Mouse (Mus musculus) embryonic facial prominence, embryonic 12.5 days (tissue): Measurements from ENCODE around the gene Gpat2. TPM values are rescaled to one million over a fixed set of nuclear protein-coding genes. Genes with fewer than 3 reads are reported as not detected.

Experiments used
- ATAC-seq: fragments of 200-750 bp; cut with Nextera tagmentation; 2 replicates; pipeline ENCODE4 v1.8.0; 2017; ENCODE audit not compliant: insufficient number of reproducible peaks, insufficient read depth, low FRiP score, low TSS enrichment
- H3K27ac ChIP-seq: fragments of 300-500 bp; sonication (generic); 2 replicates; pipeline ENCODE4 v1.5.1; 2016; ENCODE audit warnings: mild to moderate bottlenecking
- H3K27me3 ChIP-seq: fragments of 300-500 bp; sonication (generic); 2 replicates; pipeline ENCODE4 v1.6.1; 2016; ENCODE audit warnings: mild to moderate bottlenecking, moderate library complexity
- H3K36me3 ChIP-seq: fragments of 300-500 bp; sonication (generic); 2 replicates; pipeline ENCODE4 v1.6.1; 2016; ENCODE audit warnings: mild to moderate bottlenecking
- H3K4me1 ChIP-seq: fragments of 300-500 bp; sonication (generic); 2 replicates; pipeline ENCODE4 v1.6.1; 2016
- H3K4me2 ChIP-seq: fragments of 300-500 bp; sonication (generic); replicated peaks from 2 replicates; pipeline ENCODE4 v1.6.1; 2016; ENCODE audit warnings: mild to moderate bottlenecking, moderate library complexity
- H3K4me3 ChIP-seq: fragments of 300-500 bp; sonication (generic); 2 replicates; pipeline ENCODE4 v1.5.1; 2016; ENCODE audit warnings: mild to moderate bottlenecking
- H3K9ac ChIP-seq: fragments of 300-500 bp; sonication (generic); 2 replicates; pipeline ENCODE4 v1.6.1; 2016; ENCODE audit warnings: mild to moderate bottlenecking, moderate library complexity
- H3K9me3 ChIP-seq: fragments of 300-500 bp; sonication (generic); 2 replicates; pipeline ENCODE4 v1.6.1; 2016; ENCODE audit warnings: mild to moderate bottlenecking, moderate library complexity
- WGBS: fragments of 180-500 bp; shearing (Covaris S2); methylation state at CpG from one replicate; pipeline ENCODE4 v1.1.7; 2016; 5-methylcytosine and 5-hydroxymethylcytosine counted together
- polyA plus RNA-seq: library from polyadenylated mRNA; unstranded; fragments of >200 nt; fragmentation: Nextera tagmentation; extraction: Ambion mirVana; gene quantifications from 2 replicates; pipeline ENCODE4 v1.2.1, GENCODE M21; 2016

Gpat2 gene
- polyA plus RNA-seq, 1 experiment from 2014 or later: 0.22 TPM

GRCm38 (mm10) chr2:127446847-127447246 is 21.8 kb downstream of the Gpat2 start:
- Histone ChIP-seq H3K36me3 (no peaks in the 10 kb centered on the region), H3K9me3 (no peaks in the 10 kb centered on the region), H3K9ac (no peak overlapping the region), H3K4me1 (peaks cover 10% of the 10 kb centered on the region), H3K27ac (no peak overlapping the region), H3K4me3 (no peak overlapping the region), H3K4me2 (no peak overlapping the region), H3K27me3 (peaks cover 3% of the 10 kb centered on the region; the same call in 1 of the 2 replicates)
- no peak for ATAC-seq
- 46% methylated on average over 3 of the region's 3 CpGs for WGBS

- no peak overlapping the region for H3K9ac ChIP-seq
Measured at GRCm38 (mm10) chr2:127449691-127450090, 24.7 kb downstream of the Gpat2 start.

GRCm38 (mm10) chr2:127451748-127452147 is 26.7 kb downstream of the Gpat2 start:
- 55% methylated on average over 6 of the region's 6 CpGs for WGBS
- no peak overlapping the region for H3K9ac ChIP-seq
- no peak overlapping the region for H3K4me3 ChIP-seq
- H3K9me3 ChIP-seq: no peaks in the 10 kb centered on the region
- 0 out of 2 replicates have a peak, but pooled peaks cover 3% of the 10 kb centered on the region for H3K4me1 ChIP-seq
- H3K27me3 ChIP-seq: peaks cover 3% of the 10 kb centered on the region; the same call in 1 of the 2 replicates
- no peak for ATAC-seq
- H3K36me3 ChIP-seq: no peaks in the 10 kb centered on the region
- H3K4me2 ChIP-seq: no peak overlapping the region
- H3K27ac ChIP-seq: no peak overlapping the region

More at GRCm38 (mm10) chr2:127449691-127450090, 24.7 kb downstream of the Gpat2 start:
- ATAC-seq: no peak
- Histone ChIP-seq H3K4me2 (no peak overlapping the region), H3K27me3 (peaks cover 3% of the 10 kb centered on the region; the same call in 1 of the 2 replicates), H3K36me3 (no peaks in the 10 kb centered on the region), H3K9me3 (no peaks in the 10 kb centered on the region), H3K4me1 (0 out of 2 replicates have a peak, but pooled peaks cover 3% of the 10 kb centered on the region), H3K27ac (no peak overlapping the region), H3K4me3 (no peak overlapping the region)
- WGBS: 36% methylated on average over 7 of the region's 7 CpGs

GRCm38 (mm10) chr2:127453141-127453540 is 28.1 kb downstream of the Gpat2 start:
- no peak for ATAC-seq
- 0 out of 2 replicates have a peak, but pooled peaks cover 3% of the 10 kb centered on the region for H3K4me1 ChIP-seq
- no peak overlapping the region for H3K4me2 ChIP-seq
- H3K4me3 ChIP-seq: no peak overlapping the region
- 83% methylated on average over 9 of the region's 9 CpGs for WGBS
- H3K36me3 ChIP-seq: no peaks in the 10 kb centered on the region
- H3K9ac ChIP-seq: no peak overlapping the region
- no peak overlapping the region for H3K27ac ChIP-seq
- H3K27me3 ChIP-seq: peaks cover 3% of the 10 kb centered on the region; the same call in 1 of the 2 replicates
- H3K9me3 ChIP-seq: no peaks in the 10 kb centered on the region

GRCm38 (mm10) chr2:127453764-127454163 is 28.8 kb downstream of the Gpat2 start:
- ATAC-seq: no peak
- H3K27me3 ChIP-seq: peaks cover 3% of the 10 kb centered on the region; the same call in 1 of the 2 replicates
- no peaks in the 10 kb centered on the region for H3K36me3 ChIP-seq
- 3% methylated on average over 5 of the region's 5 CpGs for WGBS
- H3K4me2 ChIP-seq: no peak overlapping the region
- H3K9me3 ChIP-seq: no peaks in the 10 kb centered on the region
- no peak overlapping the region for H3K4me3 ChIP-seq
- H3K4me1 ChIP-seq: 0 out of 2 replicates have a peak, but pooled peaks cover 3% of the 10 kb centered on the region
- no peak overlapping the region for H3K9ac ChIP-seq
- no peak overlapping the region for H3K27ac ChIP-seq

GRCm38 (mm10) chr2:127459341-127459740 is 34.3 kb downstream of the Gpat2 start:
- no peak overlapping the region for H3K9ac ChIP-seq
- no peaks in the 10 kb centered on the region for H3K27me3 ChIP-seq
- no peak overlapping the region for H3K27ac ChIP-seq
- H3K36me3 ChIP-seq: no peaks in the 10 kb centered on the region
- no peaks in the 10 kb centered on the region for H3K9me3 ChIP-seq
- H3K4me2 ChIP-seq: no peak overlapping the region
- ATAC-seq: no peak
- WGBS: 70% methylated on average over 2 of the region's 2 CpGs
- no peak overlapping the region for H3K4me3 ChIP-seq
- no peaks in the 10 kb centered on the region for H3K4me1 ChIP-seq

GRCm38 (mm10) chr2:127461351-127461750 is 36.4 kb downstream of the Gpat2 start:
- no peak overlapping the region for H3K4me2 ChIP-seq
- H3K27me3 ChIP-seq: 0 out of 2 replicates have a peak, but pooled peaks cover 4% of the 10 kb centered on the region
- no peak overlapping the region for H3K4me3 ChIP-seq
- no peak for ATAC-seq
- no peaks in the 10 kb centered on the region for H3K4me1 ChIP-seq
- WGBS: 37% methylated on average over 9 of the region's 9 CpGs
- H3K9ac ChIP-seq: no peak overlapping the region
- H3K27ac ChIP-seq: no peak overlapping the region
- no peaks in the 10 kb centered on the region for H3K9me3 ChIP-seq
- no peaks in the 10 kb centered on the region for H3K36me3 ChIP-seq

GRCm38 (mm10) chr2:127462314-127462713 is 37.3 kb downstream of the Gpat2 start:
- Histone ChIP-seq H3K4me1 (no peaks in the 10 kb centered on the region), H3K27ac (no peak overlapping the region), H3K9ac (no peak overlapping the region), H3K4me2 (no peak overlapping the region), H3K4me3 (no peak overlapping the region), H3K27me3 (0 out of 2 replicates have a peak, but pooled peaks cover 4% of the 10 kb centered on the region), H3K9me3 (no peaks in the 10 kb centered on the region), H3K36me3 (no peaks in the 10 kb centered on the region)
- ATAC-seq: no peak
- 12% methylated on average over 8 of the region's 8 CpGs for WGBS

- no peaks in the 10 kb centered on the region for H3K4me1 ChIP-seq
- no peaks in the 10 kb centered on the region for H3K9me3 ChIP-seq
- H3K36me3 ChIP-seq: no peaks in the 10 kb centered on the region
- no peak overlapping the region for H3K27ac ChIP-seq
- WGBS: 75% methylated on average over 5 of the region's 5 CpGs
- H3K4me3 ChIP-seq: no peak overlapping the region
- H3K9ac ChIP-seq: no peak overlapping the region
- H3K4me2 ChIP-seq: no peak overlapping the region
- H3K27me3 ChIP-seq: 0 out of 2 replicates have a peak, but pooled peaks cover 4% of the 10 kb centered on the region
- ATAC-seq: no peak
Measured at GRCm38 (mm10) chr2:127470183-127470582, 45.2 kb downstream of the Gpat2 start.

GRCm38 (mm10) chr2:127470661-127471060 is 45.7 kb downstream of the Gpat2 start:
- WGBS: 90% methylated on average over 10 of the region's 10 CpGs
- no peaks in the 10 kb centered on the region for H3K4me1 ChIP-seq
- H3K4me2 ChIP-seq: no peak overlapping the region
- H3K9me3 ChIP-seq: no peaks in the 10 kb centered on the region
- no peak overlapping the region for H3K4me3 ChIP-seq
- H3K36me3 ChIP-seq: no peaks in the 10 kb centered on the region
- ATAC-seq: no peak
- H3K9ac ChIP-seq: no peak overlapping the region
- no peak overlapping the region for H3K27ac ChIP-seq
- H3K27me3 ChIP-seq: 0 out of 2 replicates have a peak, but pooled peaks cover 4% of the 10 kb centered on the region

- Histone ChIP-seq H3K36me3 (no peaks in the 10 kb centered on the region), H3K4me1 (no peaks in the 10 kb centered on the region), H3K27me3 (no peaks in the 10 kb centered on the region), H3K9me3 (no peaks in the 10 kb centered on the region), H3K4me2 (no peak overlapping the region), H3K4me3 (no peak overlapping the region), H3K9ac (no peak overlapping the region), H3K27ac (no peak overlapping the region)
- ATAC-seq: no peak
- WGBS: 87% methylated on average over 8 of the region's 8 CpGs
Measured at GRCm38 (mm10) chr2:127471281-127471680, 46.3 kb downstream of the Gpat2 start.

GRCm38 (mm10) chr2:127472279-127472678 is 47.3 kb downstream of the Gpat2 start:
- 71% methylated on average over 3 of the region's 3 CpGs for WGBS
- H3K36me3 ChIP-seq: no peaks in the 10 kb centered on the region
- H3K27me3 ChIP-seq: no peaks in the 10 kb centered on the region
- no peak overlapping the region for H3K4me2 ChIP-seq
- no peaks in the 10 kb centered on the region for H3K4me1 ChIP-seq
- no peak overlapping the region for H3K4me3 ChIP-seq
- H3K27ac ChIP-seq: no peak overlapping the region
- no peak overlapping the region for H3K9ac ChIP-seq
- ATAC-seq: no peak
- H3K9me3 ChIP-seq: no peaks in the 10 kb centered on the region
